Mouse (Mus musculus): ENCODE results near the gene Bst1. TPM values are rescaled to one million over a fixed set of nuclear protein-coding genes. Genes with fewer than 3 reads are reported as not detected.

Bst1 gene
- polyA plus RNA-seq, 2 experiments, result 0.19 to 0.69 TPM

- DNase-seq (ENCODE audit: low read depth in 3 of 3, low spot score in 3 of 3) (no peak), ATAC-seq (ENCODE audit: insufficient read depth) (no peak)
- Histone ChIP-seq H3K27ac (no peak overlapping the region), H3K27me3 (ENCODE audit: control insufficient read depth, insufficient read depth, low read length) (no peaks in the 10 kb centered on the region), H3K36me3 (replicated peaks; ENCODE audit: control insufficient read depth, insufficient read depth, low read depth) (no peaks in the 10 kb centered on the region), H3K9ac (replicated peaks) (no peak overlapping the region), H3K4me2 (ENCODE audit: low read depth) (peak overlapping the region; percentile 15; the same call in 1 of the 2 replicates), H3K4me1 (replicated peaks; ENCODE audit: control insufficient read depth in 2 of 2, insufficient read depth in 2 of 2, low read length in 1 of 2) (peaks cover 12% of the 10 kb centered on the region in 2 experiments), H3K4me3 (ENCODE audit: insufficient read depth in 1 of 2, low read depth in 2 of 2, low read length in 2 of 2) (no peak overlapping the region), H3K9me3 (ENCODE audit: control insufficient read depth, low read length) (no peaks in the 10 kb centered on the region)
- TF ChIP-seq EP300 (IDR thresholded peaks at IDR 0.05; ENCODE audit: low read depth) (no peak), CTCF (IDR thresholded peaks at IDR 0.05; ENCODE audit: low read depth) (no peak)
- WGBS (ENCODE audit: insufficient replicate concordance), result 24% methylated on average over 3 of the region's 3 CpGs
Measured at GRCm38 (mm10) chr5:43778583-43778982, 40.1 kb upstream of the Bst1 start.

- no peak for DNase-seq (ENCODE audit: low read depth in 3 of 3, low spot score in 3 of 3)
- H3K27me3 ChIP-seq (ENCODE audit: control insufficient read depth, insufficient read depth, low read length), result no peaks in the 10 kb centered on the region
- H3K4me1 ChIP-seq (replicated peaks; ENCODE audit: control insufficient read depth in 2 of 2, insufficient read depth in 2 of 2, low read length in 1 of 2), result peaks cover 12% of the 10 kb centered on the region in 2 experiments
- under 1% methylated on average over 52 of the region's 61 CpGs for WGBS (ENCODE audit: insufficient replicate concordance)
- H3K9ac ChIP-seq (replicated peaks), result peak overlapping the region; percentile 92
- H3K9me3 ChIP-seq (ENCODE audit: control insufficient read depth, low read length), result no peaks in the 10 kb centered on the region
- peak overlapping the region; percentile 53 for H3K27ac ChIP-seq
- TF ChIP-seq CTCF (IDR thresholded peaks at IDR 0.05; ENCODE audit: low read depth) (no peak), EP300 (IDR thresholded peaks at IDR 0.05; ENCODE audit: low read depth) (no peak)
- peak overlapping the region; percentile 87 for H3K4me2 ChIP-seq (ENCODE audit: low read depth)
- ATAC-seq (ENCODE audit: insufficient read depth), result peak; percentile 64
- H3K4me3 ChIP-seq (ENCODE audit: insufficient read depth in 1 of 2, low read depth in 2 of 2, low read length in 2 of 2), result peak overlapping the region; percentile 92 to 95
- no peaks in the 10 kb centered on the region for H3K36me3 ChIP-seq (replicated peaks; ENCODE audit: control insufficient read depth, insufficient read depth, low read depth)
Measured at GRCm38 (mm10) chr5:43781423-43781976, 37.2 kb upstream of the Bst1 start.

- Histone ChIP-seq H3K4me2 (ENCODE audit: low read depth) (peak overlapping the region; percentile 87), H3K9ac (replicated peaks) (peak overlapping the region; percentile 92), H3K27ac (peak overlapping the region; percentile 53), H3K4me1 (replicated peaks; ENCODE audit: control insufficient read depth in 2 of 2, insufficient read depth in 2 of 2, low read length in 1 of 2) (peaks cover 12% of the 10 kb centered on the region in 2 experiments), H3K9me3 (ENCODE audit: control insufficient read depth, low read length) (no peaks in the 10 kb centered on the region), H3K36me3 (replicated peaks; ENCODE audit: control insufficient read depth, insufficient read depth, low read depth) (no peaks in the 10 kb centered on the region), H3K27me3 (ENCODE audit: control insufficient read depth, insufficient read depth, low read length) (no peaks in the 10 kb centered on the region), H3K4me3 (ENCODE audit: insufficient read depth in 1 of 2, low read depth in 2 of 2, low read length in 2 of 2) (peak overlapping the region; percentile 92 to 95)
- DNase-seq (ENCODE audit: low read depth in 3 of 3, low spot score in 3 of 3), result peak; percentile 57 to 60 (median 60)
- 3% methylated on average over 78 of the region's 82 CpGs for WGBS (ENCODE audit: insufficient replicate concordance)
- peak; percentile 93 for ATAC-seq (ENCODE audit: insufficient read depth)
- no peak for TF ChIP-seq EP300 (IDR thresholded peaks at IDR 0.05; ENCODE audit: low read depth)
- no peak; the same call in 1 of the 2 replicates for TF ChIP-seq CTCF (IDR thresholded peaks at IDR 0.05; ENCODE audit: low read depth)
Measured at GRCm38 (mm10) chr5:43781977-43782930, 36.4 kb upstream of the Bst1 start.

GRCm38 (mm10) chr5:43783996-43784395 lies 34.7 kb upstream of the Bst1 start:
- TF ChIP-seq EP300 (IDR thresholded peaks at IDR 0.05; ENCODE audit: low read depth) (no peak), CTCF (IDR thresholded peaks at IDR 0.05; ENCODE audit: low read depth) (no peak)
- Histone ChIP-seq H3K4me3 (ENCODE audit: insufficient read depth in 1 of 2, low read depth in 2 of 2, low read length in 2 of 2) (no peak overlapping the region), H3K9ac (replicated peaks) (no peak overlapping the region), H3K27me3 (ENCODE audit: control insufficient read depth, insufficient read depth, low read length) (no peaks in the 10 kb centered on the region), H3K36me3 (replicated peaks; ENCODE audit: control insufficient read depth, insufficient read depth, low read depth) (no peaks in the 10 kb centered on the region), H3K27ac (no peak overlapping the region), H3K4me2 (ENCODE audit: low read depth) (no peak overlapping the region), H3K9me3 (ENCODE audit: control insufficient read depth, low read length) (no peaks in the 10 kb centered on the region), H3K4me1 (replicated peaks; ENCODE audit: control insufficient read depth in 2 of 2, insufficient read depth in 2 of 2, low read length in 1 of 2) (peaks cover 8 to 10% of the 10 kb centered on the region in 2 experiments)
- DNase-seq (ENCODE audit: low read depth in 3 of 3, low spot score in 3 of 3), result no peak
- ATAC-seq (ENCODE audit: insufficient read depth), result no peak
- WGBS (ENCODE audit: insufficient replicate concordance), result 49% methylated on average over 2 of the region's 2 CpGs

- no peak overlapping the region for H3K4me3 ChIP-seq (ENCODE audit: insufficient read depth in 1 of 2, low read depth in 2 of 2, low read length in 2 of 2)
- no peak for TF ChIP-seq EP300 (IDR thresholded peaks at IDR 0.05; ENCODE audit: low read depth)
- TF ChIP-seq CTCF (IDR thresholded peaks at IDR 0.05; ENCODE audit: low read depth), result no peak
- DNase-seq (ENCODE audit: low read depth in 3 of 3, low spot score in 3 of 3) (no peak), ATAC-seq (ENCODE audit: insufficient read depth) (no peak)
- no peaks in the 10 kb centered on the region for H3K36me3 ChIP-seq (replicated peaks; ENCODE audit: control insufficient read depth, insufficient read depth, low read depth)
- H3K4me2 ChIP-seq (ENCODE audit: low read depth), result no peak overlapping the region
- 73% methylated on average over 4 of the region's 4 CpGs for WGBS (ENCODE audit: insufficient replicate concordance)
- no peaks in the 10 kb centered on the region for H3K27me3 ChIP-seq (ENCODE audit: control insufficient read depth, insufficient read depth, low read length)
- no peak overlapping the region for H3K9ac ChIP-seq (replicated peaks)
- peaks cover 0 to 5% of the 10 kb centered on the region in 2 experiments; a peak in 2 of 4 replicates for H3K4me1 ChIP-seq (replicated peaks; ENCODE audit: control insufficient read depth in 2 of 2, insufficient read depth in 2 of 2, low read length in 1 of 2)
- no peaks in the 10 kb centered on the region for H3K9me3 ChIP-seq (ENCODE audit: control insufficient read depth, low read length)
- H3K27ac ChIP-seq, result no peak overlapping the region
Measured at GRCm38 (mm10) chr5:43786607-43787006, 32.1 kb upstream of the Bst1 start.
